Mouse (Mus musculus) kidney, embryonic 16.5 days (tissue): ENCODE data around the gene Hcn2. TPM values are rescaled to one million over a fixed set of nuclear protein-coding genes. Genes with fewer than 3 reads are reported as not detected.
A peak's percentile ranks its signal among the peaks of the same experiment; 100 is the strongest.

Source experiments
- ATAC-seq: fragments of 200-750 bp; cut with Nextera tagmentation; 2 replicates; pipeline ENCODE4 v1.8.0; 2017; ENCODE audit warnings: moderate TSS enrichment; ENCODE audit not compliant: low FRiP score, low TSS enrichment
- H3K27ac ChIP-seq: fragments of 300-500 bp; sonication (generic); 2 replicates; pipeline ENCODE4 v1.5.1; 2014; ENCODE audit warnings: low read length
- H3K27me3 ChIP-seq: fragments of 300-500 bp; sonication (generic); 2 replicates; pipeline ENCODE4 v1.6.1; 2014; ENCODE audit warnings: low read length, control low read depth, mixed read lengths; ENCODE audit not compliant: insufficient read depth
- H3K36me3 ChIP-seq: fragments of 300-500 bp; sonication (generic); 2 replicates; pipeline ENCODE4 v1.6.1; 2014; ENCODE audit warnings: low read length, control low read depth, mixed read lengths; ENCODE audit not compliant: insufficient read depth
- H3K4me1 ChIP-seq: fragments of 300-500 bp; sonication (generic); 2 replicates; pipeline ENCODE4 v1.6.1; 2014; ENCODE audit warnings: low read length, control low read depth, mixed read lengths; ENCODE audit not compliant: insufficient read depth
- H3K4me2 ChIP-seq: fragments of 300-500 bp; sonication (generic); replicated peaks from 2 replicates; pipeline ENCODE4 v1.6.1; 2014; ENCODE audit warnings: low read depth, low read length
- H3K4me3 ChIP-seq: fragments of 300-500 bp; sonication (generic); 2 replicates; pipeline ENCODE4 v1.5.1; 2014; ENCODE audit warnings: mild to moderate bottlenecking, low read length
- H3K9ac ChIP-seq: fragments of 300-500 bp; sonication (generic); replicated peaks from 2 replicates; pipeline ENCODE4 v1.6.1; 2014; ENCODE audit warnings: low read length
- H3K9me3 ChIP-seq: fragments of 300-500 bp; sonication (generic); 2 replicates; pipeline ENCODE4 v1.6.1; 2016; ENCODE audit warnings: low read length, control low read depth
- WGBS: fragments of 180-500 bp; shearing (Covaris S2); extraction: QIAGEN DNeasy Blood & Tissue Kit; methylation state at CpG from one replicate; pipeline ENCODE4 v1.1.7; 2014; 5-methylcytosine and 5-hydroxymethylcytosine counted together
- polyA plus RNA-seq: library from polyadenylated mRNA; unstranded; fragments of >200 nt; fragmentation: Nextera tagmentation; extraction: Ambion mirVana; gene quantifications from 2 replicates; pipeline ENCODE4 v1.2.1, GENCODE M21; 2015

Gene Hcn2
- polyA plus RNA-seq, 1 experiment from 2014 or later: 0.05 TPM

DNA sequence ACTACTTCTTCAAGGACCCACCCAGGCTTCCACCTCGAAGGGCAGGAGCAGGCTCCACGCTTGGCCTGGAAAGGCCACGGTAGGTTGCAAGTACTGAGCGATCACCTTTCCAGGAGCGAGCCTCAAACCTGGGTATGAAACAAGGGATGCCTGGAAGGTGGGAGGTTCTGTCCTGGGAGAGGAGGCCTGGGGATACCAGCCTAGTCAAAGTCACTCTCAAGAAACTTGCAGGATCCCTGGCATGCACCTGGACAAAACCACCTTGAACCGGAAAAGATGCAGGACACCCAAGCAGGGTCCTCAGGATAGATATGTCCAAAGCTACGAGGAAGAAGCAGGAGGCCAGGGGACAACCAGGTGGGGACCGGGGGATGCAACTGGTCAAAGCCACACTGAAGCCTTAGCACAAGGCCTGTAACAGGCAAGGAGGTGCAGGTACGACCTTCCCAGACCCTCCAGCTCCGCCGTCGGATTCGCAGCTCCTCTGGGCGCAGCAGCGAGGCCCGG, 49.6 kb downstream of the Hcn2 start:
- peaks cover 17% of the 10 kb centered on the region for H3K36me3 ChIP-seq
- peak overlapping the region; percentile 87 for H3K4me3 ChIP-seq
- peak overlapping the region; percentile 97 for H3K27ac ChIP-seq
- peaks cover 33% of the 10 kb centered on the region for H3K4me1 ChIP-seq
- 5% methylated on average over 15 of the region's 16 CpGs for WGBS
- peak overlapping the region; percentile 92 for H3K9ac ChIP-seq
- H3K9me3 ChIP-seq: no peaks in the 10 kb centered on the region
- ATAC-seq: peak; percentile 17
- H3K4me2 ChIP-seq: peak overlapping the region; percentile 95
- H3K27me3 ChIP-seq: no peaks in the 10 kb centered on the region

GRCm38 (mm10) chr10:79766508-79767325, 50.3 kb downstream of the Hcn2 start, which contains the start of gene Rnf126:
Rnf126 (minus strand) TSS chr10:79766952.
- peaks cover 10% of the 10 kb centered on the region for H3K36me3 ChIP-seq
- no peaks in the 10 kb centered on the region for H3K9me3 ChIP-seq
- under 1% methylated on average over 82 of the region's 101 CpGs for WGBS
- no peaks in the 10 kb centered on the region for H3K27me3 ChIP-seq
- H3K4me2 ChIP-seq: peak within 1 kb of the TSS; percentile 95
- peaks cover 33% of the 10 kb centered on the region for H3K4me1 ChIP-seq
- peak; percentile 93 for ATAC-seq
- peak within 1 kb of the TSS; percentile 87 for H3K4me3 ChIP-seq
- peak within 1 kb of the TSS; percentile 92 for H3K9ac ChIP-seq
- peak within 1 kb of the TSS; percentile 97 for H3K27ac ChIP-seq

DNA sequence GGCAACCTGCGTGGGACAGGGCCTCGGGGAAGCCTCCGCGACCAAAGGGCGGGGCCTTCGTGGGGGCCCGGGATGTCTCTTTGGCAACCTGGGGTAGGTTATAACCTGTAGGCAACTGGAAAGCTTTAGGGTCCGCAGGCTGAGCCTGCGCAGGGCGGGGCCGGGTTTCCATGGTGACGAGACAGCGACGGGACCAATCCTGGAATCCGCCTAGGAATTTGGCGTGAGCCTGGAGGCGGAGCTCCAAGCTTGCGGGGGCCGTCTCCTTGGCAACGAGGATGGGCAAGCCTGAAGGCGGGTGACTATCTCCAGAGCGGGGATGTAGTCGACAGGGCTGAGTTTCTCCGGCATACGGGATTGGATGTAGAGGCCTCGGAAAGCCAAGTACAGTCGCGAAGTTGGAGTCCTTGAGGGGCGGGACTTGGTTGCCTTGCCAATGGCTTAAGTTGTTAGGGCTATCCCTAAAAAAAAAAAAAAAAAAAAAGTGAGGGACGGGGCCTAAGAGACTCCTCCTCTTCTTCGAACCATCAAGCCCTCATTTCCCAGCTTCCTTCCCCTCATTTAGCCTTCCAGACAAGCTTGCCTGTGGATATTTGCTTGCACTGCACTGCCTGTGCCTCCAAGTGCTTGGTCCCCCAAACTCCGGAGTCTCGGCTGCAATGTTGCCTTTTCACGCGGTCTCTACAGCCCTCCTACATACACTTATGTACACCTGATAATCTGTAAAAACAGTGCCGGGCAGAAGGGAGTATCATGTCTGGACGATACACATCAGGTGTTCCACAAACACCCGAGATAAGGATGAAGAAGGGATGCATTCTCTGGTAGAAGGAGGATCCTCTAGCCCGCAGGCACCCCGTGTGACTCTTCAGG, 51.2 kb downstream of the Hcn2 start:
- H3K4me2 ChIP-seq: peak overlapping the region; percentile 95
- peak; percentile 78 for ATAC-seq
- 0 out of 2 replicates have a peak, but pooled peaks cover 3% of the 10 kb centered on the region for H3K9me3 ChIP-seq
- H3K4me1 ChIP-seq: peaks cover 33% of the 10 kb centered on the region
- H3K9ac ChIP-seq: peak overlapping the region; percentile 92
- 11% methylated on average over 40 of the region's 40 CpGs for WGBS
- peak overlapping the region; percentile 87 for H3K4me3 ChIP-seq
- H3K27ac ChIP-seq: peak overlapping the region; percentile 97
- H3K36me3 ChIP-seq: peaks cover 1% of the 10 kb centered on the region; the same call in 1 of the 2 replicates
- no peaks in the 10 kb centered on the region for H3K27me3 ChIP-seq

DNA sequence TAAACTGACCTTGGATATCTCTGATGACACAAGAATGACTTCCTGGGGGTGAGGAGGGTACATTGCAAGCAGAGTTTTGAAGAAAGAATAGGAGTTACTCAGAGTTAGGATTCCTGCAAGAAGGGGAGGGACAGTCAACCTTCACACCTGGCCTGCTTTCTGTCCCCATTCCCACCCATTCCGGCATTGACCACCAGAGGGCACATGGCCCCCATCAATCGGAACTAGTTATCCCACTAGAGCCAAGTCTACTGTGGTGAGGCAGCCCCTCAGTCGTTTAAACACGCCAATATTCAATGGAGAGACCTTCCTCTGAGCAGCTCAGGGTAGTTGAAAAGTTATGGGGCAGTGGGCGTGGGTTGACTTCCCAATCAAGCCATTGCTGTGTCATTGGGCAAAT, 52.0 kb downstream of the Hcn2 start:
- Histone ChIP-seq H3K27me3 (no peaks in the 10 kb centered on the region), H3K27ac (no peak overlapping the region), H3K4me3 (no peak overlapping the region), H3K9ac (no peak overlapping the region), H3K4me1 (peaks cover 33% of the 10 kb centered on the region), H3K36me3 (no peaks in the 10 kb centered on the region), H3K9me3 (0 out of 2 replicates have a peak, but pooled peaks cover 3% of the 10 kb centered on the region), H3K4me2 (no peak overlapping the region)
- ATAC-seq: no peak
- under 1% methylated on average over 5 of the region's 5 CpGs for WGBS

- Histone ChIP-seq H3K9ac (no peak overlapping the region), H3K4me1 (peaks cover 33% of the 10 kb centered on the region), H3K36me3 (no peaks in the 10 kb centered on the region), H3K27me3 (no peaks in the 10 kb centered on the region), H3K4me3 (no peak overlapping the region), H3K9me3 (0 out of 2 replicates have a peak, but pooled peaks cover 3% of the 10 kb centered on the region), H3K4me2 (no peak overlapping the region), H3K27ac (no peak overlapping the region)
- 14% methylated on average over 4 of the region's 4 CpGs for WGBS
- no peak for ATAC-seq
Measured at GRCm38 (mm10) chr10:79769329-79769728, 52.9 kb downstream of the Hcn2 start.

- Histone ChIP-seq H3K4me2 (no peak overlapping the region), H3K4me1 (peaks cover 23% of the 10 kb centered on the region), H3K27ac (no peak overlapping the region), H3K36me3 (no peaks in the 10 kb centered on the region), H3K9ac (no peak overlapping the region), H3K27me3 (no peaks in the 10 kb centered on the region; the same call in 1 of the 2 replicates), H3K9me3 (peaks cover 8% of the 10 kb centered on the region; the same call in 1 of the 2 replicates), H3K4me3 (no peak overlapping the region)
- no peak for ATAC-seq
- WGBS: 85% methylated on average over 3 of the region's 3 CpGs
Measured at GRCm38 (mm10) chr10:79772320-79772719, 55.9 kb downstream of the Hcn2 start.

- H3K4me1 ChIP-seq: peaks cover 21% of the 10 kb centered on the region
- H3K9me3 ChIP-seq: peaks cover 8% of the 10 kb centered on the region; the same call in 1 of the 2 replicates
- no peak overlapping the region for H3K9ac ChIP-seq
- WGBS: 86% methylated on average over 2 of the region's 2 CpGs
- H3K27ac ChIP-seq: no peak overlapping the region
- no peaks in the 10 kb centered on the region; the same call in 1 of the 2 replicates for H3K27me3 ChIP-seq
- no peaks in the 10 kb centered on the region for H3K36me3 ChIP-seq
- H3K4me2 ChIP-seq: no peak overlapping the region
- ATAC-seq: no peak
- no peak overlapping the region for H3K4me3 ChIP-seq
Measured at GRCm38 (mm10) chr10:79773208-79773607, 56.8 kb downstream of the Hcn2 start.

- Histone ChIP-seq H3K27ac (no peak overlapping the region), H3K4me3 (no peak overlapping the region), H3K9ac (no peak overlapping the region), H3K27me3 (no peaks in the 10 kb centered on the region; the same call in 1 of the 2 replicates), H3K9me3 (peaks cover 8% of the 10 kb centered on the region; the same call in 1 of the 2 replicates), H3K4me1 (peaks cover 29% of the 10 kb centered on the region), H3K36me3 (no peaks in the 10 kb centered on the region), H3K4me2 (no peak overlapping the region)
- no peak for ATAC-seq
- WGBS: 68% methylated on average over 5 of the region's 5 CpGs
Measured at GRCm38 (mm10) chr10:79774486-79775279, 58.2 kb downstream of the Hcn2 start.

- 2% methylated on average over 38 of the region's 39 CpGs for WGBS
- peak within 1 kb of the TSS; percentile 79 for H3K4me2 ChIP-seq
- peaks cover 42% of the 10 kb centered on the region for H3K4me1 ChIP-seq
- no peaks in the 10 kb centered on the region; the same call in none of the 2 replicates for H3K27me3 ChIP-seq
- H3K9me3 ChIP-seq: peaks cover 8% of the 10 kb centered on the region; the same call in 1 of the 2 replicates
- peak within 1 kb of the TSS; percentile 54 for H3K27ac ChIP-seq
- H3K36me3 ChIP-seq: no peaks in the 10 kb centered on the region
- peak within 1 kb of the TSS; percentile 59 for H3K4me3 ChIP-seq
- ATAC-seq: no peak
- H3K9ac ChIP-seq: peak within 1 kb of the TSS; percentile 76
Measured at GRCm38 (mm10) chr10:79777103-79777531, 60.7 kb downstream of the Hcn2 start, which contains the start of gene Fstl3. Fstl3 (plus strand) TSS chr10:79777272.
